Mouse (Mus musculus): Measurements from ENCODE around the gene Grhpr.

GRCm38 (mm10) chr4:44998071-44998470, 16.9 kb downstream of the Grhpr start:
- no peak for TF ChIP-seq ETS1 (IDR thresholded peaks at IDR 0.05; ENCODE audit: low read depth, low read length)
- TF ChIP-seq CTCF (IDR thresholded peaks at IDR 0.05 in 2 of 3, conservative IDR thresholded peaks at IDR 0.05 in 1 of 3; ENCODE audit: control insufficient read depth in 1 of 3, insufficient read depth in 1 of 3, low read depth in 2 of 3, low read length in 3 of 3, poor library complexity in 1 of 3, severe bottlenecking in 1 of 3), result no peak
- no peak for TF ChIP-seq POLR2A (IDR thresholded peaks at IDR 0.05; ENCODE audit: control insufficient read depth in 1 of 2, insufficient read depth in 1 of 2, low read depth in 1 of 2, low read length in 2 of 2, poor library complexity in 1 of 2)
- TF ChIP-seq MYC (IDR thresholded peaks at IDR 0.05; ENCODE audit: low read depth, low read length), result no peak
- no peak for TF ChIP-seq MEF2A (IDR thresholded peaks at IDR 0.05; ENCODE audit: extremely low read depth, insufficient replicate concordance, low read depth, low read length, poor library complexity, severe bottlenecking)
- no peak for TF ChIP-seq JUND (IDR thresholded peaks at IDR 0.05; ENCODE audit: low read depth, low read length)
- no peak for TF ChIP-seq TCF12 (IDR thresholded peaks at IDR 0.05; ENCODE audit: low read depth, low read length)
- TF ChIP-seq ZMIZ1 (IDR thresholded peaks at IDR 0.05; ENCODE audit: low read depth, low read length), result no peak
- no peak for TF ChIP-seq SIN3A (IDR thresholded peaks at IDR 0.05; ENCODE audit: low read length)
- no peak for TF ChIP-seq ELF1 (IDR thresholded peaks at IDR 0.05; ENCODE audit: low read depth, low read length)
- TF ChIP-seq GATA1 (IDR thresholded peaks at IDR 0.05; ENCODE audit: low read depth, low read length), result no peak
- no peak for TF ChIP-seq USF2 (IDR thresholded peaks at IDR 0.05; ENCODE audit: borderline replicate concordance in 1 of 2, insufficient read depth in 1 of 2, low read depth in 1 of 2, low read length in 2 of 2)
- no peak for TF ChIP-seq HCFC1 (IDR thresholded peaks at IDR 0.05; ENCODE audit: low read depth, low read length)
- TF ChIP-seq RCOR1 (IDR thresholded peaks at IDR 0.05; ENCODE audit: low read depth, low read length), result no peak

Measured in MEL (cell line).